Mouse (Mus musculus) intestine, embryonic 14.5 days (tissue): Measurements from ENCODE around the gene Zbtb21. TPM values are rescaled to one million over a fixed set of nuclear protein-coding genes. Genes with fewer than 3 reads are reported as not detected.

ENCODE experiments used
- ATAC-seq: fragments of 200-750 bp; cut with Nextera tagmentation; replicated peaks from 2 replicates; pipeline ENCODE4 v1.8.0; 2017; ENCODE audit warnings: low read depth, moderate number of reproducible peaks, moderate TSS enrichment, moderate library complexity; ENCODE audit not compliant: low FRiP score, low TSS enrichment
- DNase-seq: peaks from one replicate; pipeline ENCODE4 v3.0.0-alpha.2; 2018; ENCODE audit warnings: low spot score
- H3K27ac ChIP-seq: fragments of 300-500 bp; sonication (generic); 2 replicates; pipeline ENCODE4 v1.5.1; 2014; ENCODE audit warnings: low read depth, mild to moderate bottlenecking, control low read depth
- H3K27me3 ChIP-seq: fragments of 300-500 bp; sonication (generic); replicated peaks from 2 replicates; pipeline ENCODE4 v1.6.1; 2014; ENCODE audit warnings: low read length, control low read depth; ENCODE audit not compliant: control insufficient read depth, insufficient read depth
- H3K36me3 ChIP-seq: fragments of 300-500 bp; sonication (generic); 2 replicates; pipeline ENCODE4 v1.6.1; 2014; ENCODE audit warnings: low read length, control low read depth; ENCODE audit not compliant: control insufficient read depth, insufficient read depth
- H3K4me1 ChIP-seq: fragments of 300-500 bp; sonication (generic); replicated peaks from 2 replicates; pipeline ENCODE4 v1.6.1; 2014; ENCODE audit warnings: low read length, control low read depth, mixed read lengths; ENCODE audit not compliant: control insufficient read depth, insufficient read depth
- H3K4me2 ChIP-seq: fragments of 300-500 bp; sonication (generic); 2 replicates; pipeline ENCODE4 v1.6.1; 2014; ENCODE audit warnings: low read length
- H3K4me3 ChIP-seq: fragments of 300-500 bp; sonication (generic); 2 replicates; pipeline ENCODE4 v1.5.1; 2014; ENCODE audit warnings: low read depth, low read length, control low read depth, mixed read lengths
- H3K9ac ChIP-seq: fragments of 300-500 bp; sonication (generic); 2 replicates; pipeline ENCODE4 v1.6.1; 2014; ENCODE audit warnings: mild to moderate bottlenecking, low read length
- H3K9me3 ChIP-seq: fragments of 300-500 bp; sonication (generic); 2 replicates; pipeline ENCODE4 v1.6.1; 2016; ENCODE audit warnings: low read length, control low read depth; ENCODE audit not compliant: control insufficient read depth
- WGBS: fragments of 180-500 bp; shearing (Covaris S2); extraction: QIAGEN DNeasy Blood & Tissue Kit; methylation state at CpG from one replicate; pipeline ENCODE4 v1.1.7; 2014; 5-methylcytosine and 5-hydroxymethylcytosine counted together
- polyA plus RNA-seq: library from polyadenylated mRNA; unstranded; fragments of >200 nt; fragmentation: Nextera tagmentation; extraction: Ambion mirVana; gene quantifications from 2 replicates; pipeline ENCODE4 v1.2.1, GENCODE M21; 2014

Zbtb21 gene
- polyA plus RNA-seq, 1 experiment from 2014 or later = 17.6 TPM

DNA sequence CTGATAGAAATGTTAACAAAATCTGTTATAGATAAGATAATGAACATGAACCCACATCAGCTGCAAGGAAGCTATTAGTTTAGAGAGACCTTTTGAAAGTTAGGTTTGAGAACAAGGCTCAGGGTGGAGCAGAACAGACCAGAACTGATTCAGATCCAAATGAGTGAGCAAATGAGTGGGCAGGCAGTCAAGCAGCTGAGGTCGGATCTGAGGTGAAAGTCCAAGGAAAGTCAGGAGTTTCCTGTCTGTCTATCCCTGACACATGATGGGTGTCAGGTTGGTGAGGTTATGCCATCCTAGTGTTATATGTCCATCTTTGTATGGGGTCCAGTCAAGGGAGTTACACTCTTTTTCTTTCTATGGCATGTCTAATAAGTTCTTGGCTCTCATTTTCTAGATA, 32.9 kb downstream of the Zbtb21 start:
- no peak for ATAC-seq

GRCm38 (mm10) chr16:97927331-97927938, 35.0 kb downstream of the Zbtb21 start:
- Histone ChIP-seq H3K27ac (no peak overlapping the region), H3K9me3 (no peaks in the 10 kb centered on the region), H3K36me3 (no peaks in the 10 kb centered on the region), H3K4me3 (no peak overlapping the region), H3K4me1 (0 out of 2 replicates have a peak, but pooled peaks cover 4% of the 10 kb centered on the region), H3K27me3 (no peaks in the 10 kb centered on the region), H3K9ac (no peak overlapping the region), H3K4me2 (no peak overlapping the region)
- ATAC-seq = no peak
- WGBS = 90% methylated on average over 3 of the region's 3 CpGs
- no peak for DNase-seq

More for the DNA sequence above, 32.9 kb downstream of the Zbtb21 start:
- no peaks in the 10 kb centered on the region for H3K36me3 ChIP-seq
- whole genome bisulfite sequencing = 65% methylated on average over 1 of the region's 1 CpGs
- no peak overlapping the region for H3K4me3 ChIP-seq
- no peaks in the 10 kb centered on the region for H3K4me1 ChIP-seq
- H3K27ac ChIP-seq = no peak overlapping the region
- H3K4me2 ChIP-seq = no peak overlapping the region
- no peaks in the 10 kb centered on the region for H3K27me3 ChIP-seq
- no peaks in the 10 kb centered on the region for H3K9me3 ChIP-seq
- no peak overlapping the region for H3K9ac ChIP-seq
- DNase-seq = no peak

DNA sequence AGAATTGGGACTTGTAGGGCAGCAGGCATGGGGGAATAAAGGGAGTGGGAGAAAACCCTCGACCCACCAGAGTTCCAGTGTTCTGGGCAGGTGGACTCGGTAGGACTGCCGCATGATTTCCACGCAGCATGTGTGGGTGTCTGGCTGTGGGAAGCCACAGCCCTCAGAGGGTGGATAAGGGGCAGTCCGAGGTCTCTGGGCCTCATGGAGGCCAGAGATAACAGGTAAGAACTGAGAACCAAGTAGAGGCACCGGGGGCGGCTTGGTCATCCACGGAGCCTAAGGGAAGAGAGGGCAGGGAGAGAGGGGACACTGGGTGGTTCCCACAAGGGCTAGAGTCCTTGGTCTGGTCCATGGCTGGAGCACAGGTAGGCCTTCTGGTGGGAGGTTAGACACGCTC, 36.0 kb downstream of the Zbtb21 start:
- Histone ChIP-seq H3K27ac (no peak overlapping the region), H3K36me3 (no peaks in the 10 kb centered on the region), H3K9ac (no peak overlapping the region), H3K4me1 (peaks cover 4% of the 10 kb centered on the region; the same call in 1 of the 2 replicates), H3K27me3 (no peaks in the 10 kb centered on the region), H3K4me3 (no peak overlapping the region), H3K4me2 (no peak overlapping the region), H3K9me3 (no peaks in the 10 kb centered on the region)
- ATAC-seq (no peak), DNase-seq (no peak)
- WGBS = 83% methylated on average over 9 of the region's 9 CpGs

GRCm38 (mm10) chr16:97925760-97926159, 36.7 kb downstream of the Zbtb21 start:
- no peak for DNase-seq
- no peaks in the 10 kb centered on the region for H3K36me3 ChIP-seq
- H3K27me3 ChIP-seq = no peaks in the 10 kb centered on the region
- WGBS = 76% methylated on average over 2 of the region's 2 CpGs
- H3K9me3 ChIP-seq = no peaks in the 10 kb centered on the region
- H3K4me2 ChIP-seq = no peak overlapping the region
- H3K4me3 ChIP-seq = no peak overlapping the region
- H3K9ac ChIP-seq = no peak overlapping the region
- H3K4me1 ChIP-seq = peaks cover 4% of the 10 kb centered on the region; the same call in 1 of the 2 replicates
- ATAC-seq = no peak
- no peak overlapping the region for H3K27ac ChIP-seq

- ATAC-seq = no peak
- Histone ChIP-seq H3K4me3 (no peak overlapping the region), H3K9me3 (no peaks in the 10 kb centered on the region), H3K9ac (no peak overlapping the region), H3K27ac (no peak overlapping the region), H3K4me2 (no peak overlapping the region), H3K27me3 (no peaks in the 10 kb centered on the region), H3K36me3 (no peaks in the 10 kb centered on the region), H3K4me1 (peaks cover 4% of the 10 kb centered on the region; the same call in 1 of the 2 replicates)
- DNase-seq = no peak
- WGBS = 75% methylated on average over 1 of the region's 1 CpGs
These were observed 38.7 kb downstream of the Zbtb21 start for GRCm38 (mm10) chr16:97923700-97924099.

- no peak for DNase-seq
- ATAC-seq = peak; percentile 26; the same call in 1 of the 2 replicates
- peak overlapping the region; percentile 84 for H3K9ac ChIP-seq
- H3K27me3 ChIP-seq = no peaks in the 10 kb centered on the region
- WGBS = 0% methylated on average over 9 of the region's 9 CpGs
- H3K4me3 ChIP-seq = peak overlapping the region; percentile 95
- no peaks in the 10 kb centered on the region for H3K9me3 ChIP-seq
- no peaks in the 10 kb centered on the region for H3K36me3 ChIP-seq
- peaks cover 4% of the 10 kb centered on the region; the same call in 1 of the 2 replicates for H3K4me1 ChIP-seq
- H3K4me2 ChIP-seq = peak overlapping the region; percentile 61
- peak overlapping the region; percentile 80; the same call in 1 of the 2 replicates for H3K27ac ChIP-seq
These were observed 39.7 kb downstream of the Zbtb21 start for GRCm38 (mm10) chr16:97922779-97923126.

GRCm38 (mm10) chr16:97921961-97922778, 40.3 kb downstream of the Zbtb21 start:
- H3K36me3 ChIP-seq = no peaks in the 10 kb centered on the region
- peak overlapping the region; percentile 61 for H3K4me2 ChIP-seq
- ATAC-seq (peak; percentile 89), DNase-seq (peak; percentile 90)
- no peaks in the 10 kb centered on the region for H3K27me3 ChIP-seq
- H3K4me3 ChIP-seq = peak overlapping the region; percentile 95
- H3K9me3 ChIP-seq = no peaks in the 10 kb centered on the region
- peaks cover 4% of the 10 kb centered on the region; the same call in 1 of the 2 replicates for H3K4me1 ChIP-seq
- WGBS = 0% methylated on average over 75 of the region's 75 CpGs
- H3K27ac ChIP-seq = peak overlapping the region; percentile 80
- H3K9ac ChIP-seq = peak overlapping the region; percentile 84

DNA sequence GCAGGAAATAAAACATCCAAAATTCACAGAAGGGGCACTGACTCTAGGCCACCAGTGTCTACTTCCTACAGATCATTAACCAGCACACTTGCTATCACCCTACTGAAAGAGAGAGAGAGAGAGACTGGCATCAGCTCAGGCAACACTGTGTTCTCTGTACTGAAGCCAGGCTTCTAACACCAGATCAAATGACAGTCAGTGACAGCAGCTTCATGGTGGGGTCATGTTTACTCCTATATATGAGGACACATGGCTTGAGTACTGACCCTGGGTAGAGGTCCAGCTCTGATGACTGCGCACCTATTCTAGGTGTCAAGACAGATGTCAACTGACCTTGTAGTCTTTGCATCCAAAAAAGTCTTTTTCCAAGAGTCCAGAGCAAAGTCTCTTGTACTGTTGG, 41.8 kb downstream of the Zbtb21 start:
- Histone ChIP-seq H3K4me3 (no peak overlapping the region), H3K27me3 (no peaks in the 10 kb centered on the region), H3K36me3 (no peaks in the 10 kb centered on the region), H3K4me2 (no peak overlapping the region), H3K9ac (no peak overlapping the region), H3K9me3 (no peaks in the 10 kb centered on the region), H3K27ac (no peak overlapping the region), H3K4me1 (peaks cover 4% of the 10 kb centered on the region; the same call in 1 of the 2 replicates)
- no peak for DNase-seq
- 97% methylated on average over 1 of the region's 1 CpGs for WGBS
- ATAC-seq = no peak
